Mouse (Mus musculus) hindbrain, embryonic 16.5 days (tissue): ENCODE results near the gene Car14. TPM values are rescaled to one million over a fixed set of nuclear protein-coding genes. Genes with fewer than 3 reads are reported as not detected.
A peak's percentile ranks its signal among the peaks of the same experiment; 100 is the strongest.

Source experiments
- ATAC-seq: fragments of 200-750 bp; cut with Nextera tagmentation; 2 replicates; pipeline ENCODE4 v1.8.0; 2017; ENCODE audit warnings: moderate TSS enrichment, moderate library complexity
- H3K27ac ChIP-seq: fragments of 300-500 bp; sonication (generic); 2 replicates; pipeline ENCODE4 v1.5.1; 2014; ENCODE audit warnings: low read depth, mild to moderate bottlenecking, control low read depth, low read length, moderate library complexity
- H3K27me3 ChIP-seq: fragments of 300-500 bp; sonication (generic); replicated peaks from 2 replicates; pipeline ENCODE4 v1.6.1; 2014; ENCODE audit warnings: low read length; ENCODE audit not compliant: control insufficient read depth, insufficient read depth
- H3K36me3 ChIP-seq: fragments of 300-500 bp; sonication (generic); 2 replicates; pipeline ENCODE4 v1.6.1; 2014; ENCODE audit warnings: mild to moderate bottlenecking, low read length, moderate library complexity, mixed read lengths; ENCODE audit not compliant: control insufficient read depth, insufficient read depth
- H3K4me1 ChIP-seq: fragments of 300-500 bp; sonication (generic); 2 replicates; pipeline ENCODE4 v1.6.1; 2014; ENCODE audit warnings: low read depth, low read length; ENCODE audit not compliant: control insufficient read depth, insufficient read depth
- H3K4me2 ChIP-seq: fragments of 300-500 bp; sonication (generic); 2 replicates; pipeline ENCODE4 v1.6.1; 2014; ENCODE audit warnings: mild to moderate bottlenecking, low read length, control low read depth, moderate library complexity
- H3K4me3 ChIP-seq: fragments of 300-500 bp; sonication (generic); 2 replicates; pipeline ENCODE4 v1.5.1; 2014; ENCODE audit warnings: mild to moderate bottlenecking, low read length, control low read depth, moderate library complexity
- H3K9ac ChIP-seq: fragments of 300-500 bp; sonication (generic); 2 replicates; pipeline ENCODE4 v1.6.1; 2014; ENCODE audit warnings: low read depth, mild to moderate bottlenecking, control low read depth, low read length, moderate library complexity
- H3K9me3 ChIP-seq: fragments of 300-500 bp; sonication (generic); 2 replicates; pipeline ENCODE4 v1.6.1; 2014; ENCODE audit warnings: mild to moderate bottlenecking, low read length, moderate library complexity; ENCODE audit not compliant: control insufficient read depth
- WGBS: fragments of 180-500 bp; shearing (Covaris S2); extraction: QIAGEN DNeasy Blood & Tissue Kit; methylation state at CpG from one replicate; pipeline ENCODE4 v1.1.7; 2014; 5-methylcytosine and 5-hydroxymethylcytosine counted together
- polyA plus RNA-seq: library from polyadenylated mRNA; unstranded; fragments of >200 nt; fragmentation: Nextera tagmentation; extraction: Ambion mirVana; gene quantifications from 2 replicates; pipeline ENCODE4 v1.2.1, GENCODE M21; 2015

Gene Car14
- polyA plus RNA-seq, 1 experiment from 2014 or later = 16.9 TPM

DNA sequence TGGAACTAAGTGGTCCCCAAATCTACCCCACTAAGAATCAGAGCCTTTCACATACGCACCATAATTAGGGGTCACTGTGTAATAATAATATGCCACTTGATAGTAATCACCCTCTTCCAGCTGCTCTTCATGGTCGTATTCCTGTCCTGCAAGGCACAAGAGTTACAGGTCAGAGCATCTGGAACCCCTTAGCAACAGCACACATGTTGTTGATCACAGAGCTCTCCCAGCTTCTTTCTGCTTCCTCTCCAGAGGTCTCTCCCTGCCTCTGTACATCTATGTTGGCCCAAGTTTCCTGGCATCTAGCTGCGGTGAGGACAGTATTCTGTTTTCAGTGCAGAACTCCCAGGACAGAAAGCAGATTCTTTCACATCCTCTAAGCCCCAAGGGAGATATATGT is 14.8 kb downstream of the Car14 start:
- H3K9ac ChIP-seq = no peak overlapping the region
- H3K4me1 ChIP-seq = peaks cover under 1% of the 10 kb centered on the region
- no peak overlapping the region for H3K27ac ChIP-seq
- H3K4me2 ChIP-seq = no peak overlapping the region
- no peaks in the 10 kb centered on the region for H3K27me3 ChIP-seq
- WGBS = 73% methylated on average over 3 of the region's 3 CpGs
- H3K36me3 ChIP-seq = no peaks in the 10 kb centered on the region
- no peaks in the 10 kb centered on the region for H3K9me3 ChIP-seq
- ATAC-seq = no peak
- no peak overlapping the region for H3K4me3 ChIP-seq

- H3K4me2 ChIP-seq = no peak overlapping the region
- H3K27me3 ChIP-seq = no peaks in the 10 kb centered on the region
- H3K36me3 ChIP-seq = no peaks in the 10 kb centered on the region
- H3K9ac ChIP-seq = no peak overlapping the region
- no peak overlapping the region for H3K4me3 ChIP-seq
- peaks cover 5% of the 10 kb centered on the region; the same call in 1 of the 2 replicates for H3K4me1 ChIP-seq
- H3K27ac ChIP-seq = no peak overlapping the region
- H3K9me3 ChIP-seq = no peaks in the 10 kb centered on the region
- ATAC-seq = no peak
- 81% methylated on average over 4 of the region's 4 CpGs for WGBS
These were observed 16.9 kb downstream of the Car14 start for GRCm38 (mm10) chr3:95887596-95887995.

DNA sequence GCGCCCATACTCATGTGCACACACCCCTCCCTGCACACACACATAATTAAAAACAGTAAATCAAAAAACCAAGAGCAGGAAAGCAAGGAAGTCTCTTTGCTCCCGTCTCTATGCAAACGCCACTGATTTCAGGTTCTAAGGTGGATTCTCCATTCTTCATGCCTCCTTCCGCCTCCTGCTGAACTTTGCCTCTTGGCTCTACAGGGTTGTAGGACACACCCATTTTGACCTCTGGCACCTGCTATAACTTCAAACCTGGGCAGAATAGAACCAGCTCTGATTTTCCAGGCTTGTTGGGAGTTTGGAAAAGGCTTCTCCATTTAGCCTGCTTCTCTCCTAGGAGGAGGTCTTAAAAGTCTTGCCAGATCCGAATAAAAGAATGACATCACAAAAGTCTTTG is 20.1 kb downstream of the Car14 start:
- Histone ChIP-seq H3K27me3 (no peaks in the 10 kb centered on the region), H3K9ac (no peak overlapping the region), H3K4me3 (no peak overlapping the region), H3K4me1 (peaks cover 11% of the 10 kb centered on the region), H3K27ac (no peak overlapping the region), H3K4me2 (no peak overlapping the region), H3K36me3 (no peaks in the 10 kb centered on the region), H3K9me3 (no peaks in the 10 kb centered on the region)
- ATAC-seq = no peak
- 85% methylated on average over 5 of the region's 5 CpGs for WGBS

DNA sequence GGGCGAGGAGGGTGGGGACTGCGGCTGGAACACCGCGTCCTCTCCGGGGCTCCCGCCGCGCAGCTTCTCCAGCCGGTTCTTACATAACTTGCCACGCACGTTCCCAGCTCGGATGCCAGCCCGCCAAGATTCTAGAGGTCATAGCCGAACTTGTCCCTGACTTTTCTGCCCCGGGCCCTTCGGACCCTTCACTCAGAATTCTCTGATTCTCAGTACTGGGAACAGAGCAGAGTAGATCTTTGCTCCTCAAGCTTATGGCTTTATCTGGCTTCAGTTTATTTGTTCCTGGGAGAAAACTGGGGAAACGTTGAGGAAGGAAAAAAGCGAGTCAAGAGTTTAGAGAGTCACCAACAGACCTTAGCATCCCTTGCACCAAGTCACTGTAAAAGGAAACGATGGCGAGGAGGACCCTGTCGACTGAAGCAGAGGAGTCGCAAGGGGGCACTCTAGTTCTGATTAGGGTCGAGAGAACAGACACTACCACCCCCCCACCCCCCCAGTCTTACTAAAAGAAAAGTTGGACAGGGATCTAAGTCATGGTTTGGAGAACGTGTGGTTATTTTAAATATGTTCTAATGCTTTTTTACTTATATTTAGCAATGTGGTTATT is 21.6 kb downstream of the Car14 start:
- Histone ChIP-seq H3K36me3 (no peaks in the 10 kb centered on the region), H3K4me2 (peak overlapping the region; percentile 97), H3K27ac (no peak overlapping the region), H3K4me3 (peak overlapping the region; percentile 56), H3K9me3 (no peaks in the 10 kb centered on the region), H3K4me1 (peaks cover 11% of the 10 kb centered on the region), H3K27me3 (no peaks in the 10 kb centered on the region), H3K9ac (peak overlapping the region; percentile 41)
- no peak for ATAC-seq
- 2% methylated on average over 23 of the region's 24 CpGs for WGBS

GRCm38 (mm10) chr3:95881979-95882815 is 22.3 kb downstream of the Car14 start, which contains the start of gene Ciart:
TSS of gene Ciart (minus strand) at chr3:95882251.
- under 1% methylated on average over 64 of the region's 66 CpGs for WGBS
- 0 out of 2 replicates have a peak within 1 kb of the TSS, but pooled peaks have one; percentile 31 for H3K27ac ChIP-seq
- ATAC-seq = peak; percentile 100
- no peaks in the 10 kb centered on the region for H3K9me3 ChIP-seq
- no peaks in the 10 kb centered on the region for H3K36me3 ChIP-seq
- peaks cover 11% of the 10 kb centered on the region for H3K4me1 ChIP-seq
- no peaks in the 10 kb centered on the region for H3K27me3 ChIP-seq
- peak within 1 kb of the TSS; percentile 56 for H3K4me3 ChIP-seq
- H3K4me2 ChIP-seq = peak within 1 kb of the TSS; percentile 97
- peak within 1 kb of the TSS; percentile 70 for H3K9ac ChIP-seq

- Histone ChIP-seq H3K9ac (no peak overlapping the region), H3K4me1 (peaks cover 11% of the 10 kb centered on the region), H3K4me3 (no peak overlapping the region), H3K27ac (no peak overlapping the region), H3K9me3 (no peaks in the 10 kb centered on the region), H3K4me2 (no peak overlapping the region), H3K36me3 (no peaks in the 10 kb centered on the region), H3K27me3 (no peaks in the 10 kb centered on the region)
- ATAC-seq = no peak
- WGBS = 88% methylated on average over 4 of the region's 4 CpGs
These were observed 25.4 kb downstream of the Car14 start for GRCm38 (mm10) chr3:95879063-95879462.

DNA sequence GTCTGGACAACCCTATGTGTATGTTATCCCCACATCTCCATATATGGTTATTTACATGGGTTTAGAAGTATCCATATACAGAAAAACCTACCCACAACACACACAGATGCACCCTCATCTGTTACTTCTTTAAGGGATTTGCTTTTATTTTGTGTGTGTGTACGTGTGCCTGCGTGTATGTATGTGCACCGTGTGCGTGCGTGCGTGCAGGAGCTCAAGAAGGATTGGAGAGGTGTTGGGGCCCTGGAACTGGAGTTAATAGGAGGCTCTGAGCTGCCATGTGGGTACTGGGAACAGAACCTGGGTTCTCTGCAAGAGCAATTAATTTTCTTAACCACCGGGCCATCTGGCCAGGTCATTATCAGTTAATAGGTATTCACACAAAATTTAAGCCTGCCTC is 32.4 kb downstream of the Car14 start:
- H3K9me3 ChIP-seq = no peaks in the 10 kb centered on the region
- 0 out of 2 replicates have a peak, but pooled peaks cover 3% of the 10 kb centered on the region for H3K36me3 ChIP-seq
- no peak for ATAC-seq
- H3K4me1 ChIP-seq = peaks cover 12% of the 10 kb centered on the region
- H3K9ac ChIP-seq = peak overlapping the region; percentile 24; the same call in 1 of the 2 replicates
- H3K4me2 ChIP-seq = peak overlapping the region; percentile 79
- H3K4me3 ChIP-seq = peak overlapping the region; percentile 66
- 75% methylated on average over 7 of the region's 7 CpGs for WGBS
- H3K27me3 ChIP-seq = no peaks in the 10 kb centered on the region
- H3K27ac ChIP-seq = no peak overlapping the region

- Histone ChIP-seq H3K27me3 (no peaks in the 10 kb centered on the region), H3K9ac (peak within 1 kb of the TSS; percentile 75), H3K4me2 (peak within 1 kb of the TSS; percentile 79), H3K27ac (peak within 1 kb of the TSS; percentile 29), H3K4me3 (peak within 1 kb of the TSS; percentile 66), H3K36me3 (0 out of 2 replicates have a peak, but pooled peaks cover 3% of the 10 kb centered on the region), H3K4me1 (peaks cover 12% of the 10 kb centered on the region), H3K9me3 (no peaks in the 10 kb centered on the region)
- ATAC-seq = peak; percentile 97
- under 1% methylated on average over 33 of the region's 33 CpGs for WGBS
These were observed 33.1 kb downstream of the Car14 start, which contains the start of gene Mrps21 for GRCm38 (mm10) chr3:95871392-95871867. TSS of gene Mrps21 (minus strand) at chr3:95871519.

DNA sequence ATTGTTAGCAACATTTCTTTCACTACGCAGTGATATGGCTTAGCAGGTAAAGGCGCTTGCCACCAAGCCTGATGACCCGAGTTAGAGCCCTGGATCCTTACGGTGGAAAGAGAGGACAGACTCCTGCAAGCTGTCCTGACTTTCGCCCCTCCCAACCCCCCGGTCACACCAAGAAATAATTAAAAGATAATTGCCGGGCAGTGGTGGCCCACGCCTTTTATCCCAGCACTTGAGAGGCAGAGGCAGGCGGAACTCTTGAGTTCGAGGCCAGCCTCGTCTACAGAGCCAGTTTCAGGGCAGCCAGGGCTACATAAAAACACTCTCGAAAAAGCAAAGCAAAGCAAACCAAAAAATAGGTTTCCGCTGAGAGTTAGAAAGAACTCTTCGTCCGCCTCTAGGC is 33.5 kb downstream of the Car14 start:
- peak; percentile 59 for ATAC-seq
- Histone ChIP-seq H3K36me3 (0 out of 2 replicates have a peak, but pooled peaks cover 3% of the 10 kb centered on the region), H3K4me3 (peak overlapping the region; percentile 66), H3K27ac (peak overlapping the region; percentile 29), H3K27me3 (no peaks in the 10 kb centered on the region), H3K4me1 (peaks cover 12% of the 10 kb centered on the region), H3K9me3 (no peaks in the 10 kb centered on the region), H3K4me2 (peak overlapping the region; percentile 79), H3K9ac (peak overlapping the region; percentile 75)
- WGBS = 8% methylated on average over 15 of the region's 15 CpGs
